Mouse (Mus musculus) megakaryocyte, embryonic 14.5 days (primary cell): ENCODE measurements around the gene Sall2.

Source experiments
- FLI1 ChIP-seq: IDR thresholded peaks from 2 replicates; pipeline ENCODE4 v1.6.1; 2012; ENCODE audit warnings: low read length, inconsistent platforms, mixed read lengths
- GATA1 ChIP-seq: IDR thresholded peaks from 3 replicates; pipeline ENCODE4 v1.6.1; 2012; ENCODE audit warnings: mixed read lengths, low read length, inconsistent platforms, borderline replicate concordance

- TF ChIP-seq GATA1 (no peak), FLI1 (no peak)
These were observed 14.4 kb downstream of the Sall2 start for GRCm38 (mm10) chr14:52313931-52314807.
